Mouse (Mus musculus): ENCODE data around the gene Mtus2. TPM values are rescaled to one million over a fixed set of nuclear protein-coding genes. Genes with fewer than 3 reads are reported as not detected.

Mtus2 gene
- total and polyA plus RNA-seq, 3 experiments = 0.08 TPM; not detected in 2

GRCm38 (mm10) chr5:148049304-148049703 is 92.2 kb downstream of the Mtus2 start:
- DNase-seq (ENCODE audit: low read depth, low spot score) = no peak
- H3K4me3 ChIP-seq (ENCODE audit: control insufficient read depth in 1 of 2, insufficient read depth in 1 of 2, low read depth in 2 of 2, low read length in 2 of 2) = no peak overlapping the region
- H3K4me1 ChIP-seq (ENCODE audit: control insufficient read depth in 1 of 2, insufficient read depth in 2 of 2, low read length in 2 of 2) = no peaks in the 10 kb centered on the region
- H3K27ac ChIP-seq (ENCODE audit: control insufficient read depth, low read depth, low read length) = no peak overlapping the region
- TF ChIP-seq ZC3H11A (IDR thresholded peaks at IDR 0.05; ENCODE audit: low read depth, low read length) = no peak
- no peak for TF ChIP-seq MAX (IDR thresholded peaks at IDR 0.05; ENCODE audit: low read length)
- no peak for TF ChIP-seq POLR2AphosphoS5 (IDR thresholded peaks at IDR 0.05; ENCODE audit: borderline replicate concordance, low read depth, low read length)
- TF ChIP-seq MAZ (IDR thresholded peaks at IDR 0.05; ENCODE audit: low read depth, low read length) = no peak
- TF ChIP-seq EP300 (IDR thresholded peaks at IDR 0.05; ENCODE audit: low read depth in 1 of 2, low read length in 2 of 2) = no peak
- no peak for TF ChIP-seq USF2 (IDR thresholded peaks at IDR 0.05; ENCODE audit: borderline replicate concordance in 1 of 2, insufficient read depth in 1 of 2, low read depth in 1 of 2, low read length in 2 of 2)
- no peak for TF ChIP-seq ZMIZ1 (IDR thresholded peaks at IDR 0.05; ENCODE audit: low read depth, low read length)
- TF ChIP-seq CHD2 (IDR thresholded peaks at IDR 0.05; ENCODE audit: low read length) = no peak
- no peak for TF ChIP-seq KAT2A (conservative IDR thresholded peaks at IDR 0.05; ENCODE audit: low read depth, low read length)
- no peak for TF ChIP-seq RCOR1 (IDR thresholded peaks at IDR 0.05; ENCODE audit: low read depth, low read length)
- no peak for TF ChIP-seq MEF2A (IDR thresholded peaks at IDR 0.05; ENCODE audit: extremely low read depth, insufficient replicate concordance, low read depth, low read length, poor library complexity, severe bottlenecking)
- TF ChIP-seq MXI1 (IDR thresholded peaks at IDR 0.05; ENCODE audit: low read depth, low read length) = no peak
- no peak for TF ChIP-seq USF1 (IDR thresholded peaks at IDR 0.05; ENCODE audit: low read depth, low read length)
- no peak for TF ChIP-seq TCF12 (IDR thresholded peaks at IDR 0.05; ENCODE audit: low read depth, low read length)
- TF ChIP-seq NELFE (IDR thresholded peaks at IDR 0.05; ENCODE audit: low read depth, low read length) = no peak
- no peak for TF ChIP-seq CTCF (IDR thresholded peaks at IDR 0.05 in 2 of 3, conservative IDR thresholded peaks at IDR 0.05 in 1 of 3; ENCODE audit: control insufficient read depth in 1 of 3, insufficient read depth in 1 of 3, low read depth in 2 of 3, low read length in 3 of 3, poor library complexity in 1 of 3, severe bottlenecking in 1 of 3)
- H3K9me3 ChIP-seq (replicated peaks; ENCODE audit: insufficient read depth, low read length) = no peaks in the 10 kb centered on the region
- H3K9ac ChIP-seq (ENCODE audit: control insufficient read depth, low read depth, low read length, poor library complexity, severe bottlenecking) = no peak overlapping the region
- H3K79me2 ChIP-seq (ENCODE audit: control insufficient read depth, insufficient read depth, low read length, poor library complexity) = no peaks in the 10 kb centered on the region
- H3K36me3 ChIP-seq (ENCODE audit: control insufficient read depth in 1 of 2, insufficient read depth in 2 of 2, low read length in 2 of 2) = no peaks in the 10 kb centered on the region
- H3K27me3 ChIP-seq (ENCODE audit: control insufficient read depth in 1 of 2, insufficient read depth in 2 of 2, low read length in 2 of 2) = no peaks in the 10 kb centered on the region

- no peak overlapping the region for H3K9ac ChIP-seq (ENCODE audit: control insufficient read depth, low read depth, low read length, poor library complexity, severe bottlenecking)
- H3K9me3 ChIP-seq (replicated peaks; ENCODE audit: insufficient read depth, low read length) = no peaks in the 10 kb centered on the region
- no peaks in the 10 kb centered on the region for H3K79me2 ChIP-seq (ENCODE audit: control insufficient read depth, insufficient read depth, low read length, poor library complexity)
- TF ChIP-seq TBP (IDR thresholded peaks at IDR 0.05; ENCODE audit: low read depth, low read length) = no peak
- no peak for TF ChIP-seq HCFC1 (IDR thresholded peaks at IDR 0.05; ENCODE audit: low read depth, low read length)
- TF ChIP-seq TCF12 (IDR thresholded peaks at IDR 0.05; ENCODE audit: low read depth, low read length) = no peak
- no peak for TF ChIP-seq MAZ (IDR thresholded peaks at IDR 0.05; ENCODE audit: low read depth, low read length)
- no peak for TF ChIP-seq JUND (IDR thresholded peaks at IDR 0.05; ENCODE audit: low read depth, low read length)
- TF ChIP-seq POLR2A (IDR thresholded peaks at IDR 0.05; ENCODE audit: control insufficient read depth in 1 of 2, insufficient read depth in 1 of 2, low read depth in 1 of 2, low read length in 2 of 2, poor library complexity in 1 of 2) = no peak
- DNase-seq (ENCODE audit: low read depth, low spot score) = no peak
- no peaks in the 10 kb centered on the region for H3K36me3 ChIP-seq (ENCODE audit: control insufficient read depth in 1 of 2, insufficient read depth in 2 of 2, low read length in 2 of 2)
- no peak overlapping the region for H3K4me3 ChIP-seq (ENCODE audit: control insufficient read depth in 1 of 2, insufficient read depth in 1 of 2, low read depth in 2 of 2, low read length in 2 of 2)
- no peak overlapping the region for H3K27ac ChIP-seq (ENCODE audit: control insufficient read depth, low read depth, low read length)
- no peaks in the 10 kb centered on the region for H3K27me3 ChIP-seq (ENCODE audit: control insufficient read depth in 1 of 2, insufficient read depth in 2 of 2, low read length in 2 of 2)
- H3K4me1 ChIP-seq (ENCODE audit: control insufficient read depth in 1 of 2, insufficient read depth in 2 of 2, low read length in 2 of 2) = no peaks in the 10 kb centered on the region
Measured at GRCm38 (mm10) chr5:148052846-148053608, 95.9 kb downstream of the Mtus2 start.
